In genomic region chr12:40926681-40927080, GRCm38 (mm10) we compare ENCODE assay signal across 25 mouse cellular contexts.
DNase-seq lines count a peak whose midpoint lies in the region; TF ChIP-seq lines count a peak whose summit lies in the region.
"Had no signal": no experiment of that assay in that cellular context is flagged by ENCODE, and none has a peak within 500 bp of the region (broad histone marks: within the 10 kb centered on the region; RNA-seq: fewer than 3 reads in every experiment).

No protein-coding gene starts in this region.

- no peak overlapping the region for H3K4me3 ChIP-seq in cortical plate, adult 2 months (ENCODE audit: insufficient read depth, low read length)
- H3K4me3 ChIP-seq: forebrain, embryonic 10.5 days; forebrain, embryonic 13.5 days; gastrocnemius, adult 2 months; heart, embryonic 12.5 days; heart, embryonic 15.5 days; hindbrain, embryonic 10.5 days; hindbrain, embryonic 13.5 days; intestine, embryonic 15.5 days had no signal

- DNase-seq in frontal cortex, adult 2 months (ENCODE audit: extremely low spot score in 1 of 2, low spot score in 1 of 2), result peak; percentile 21 to 48
- no peak for DNase-seq in frontal cortex, postnatal 25 days (ENCODE audit: low spot score in 2 of 2)
- DNase-seq in left cerebral cortex, adult 9 months (ENCODE audit: low spot score in 2 of 2), result peak; percentile 8 to 10
- no peak for DNase-seq in left cerebral cortex, adult 18-20 months (ENCODE audit: low spot score in 2 of 2)
- DNase-seq in cerebellum, postnatal 36 days, result no peak
- DNase-seq: adrenal gland, postnatal 10 days; adrenal gland, postnatal 36 days; B cell, adult 2 months; cerebellum, adult 11 months; cerebellum, adult 2 months; cerebellum, adult 9-11 months; cerebellum, postnatal 25 days; gastrocnemius, adult 2 months; gastrocnemius, postnatal 14 days; heart, adult 18-20 months; heart, postnatal 10 days; heart, postnatal 36 days had no signal

- H3K27ac ChIP-seq in cortical plate, adult 2 months (ENCODE audit: insufficient read depth, low read length), result peak overlapping the region; percentile 53; the same call in 1 of the 2 replicates
- H3K27ac ChIP-seq: forebrain, embryonic 10.5 days; forebrain, embryonic 13.5 days; gastrocnemius, adult 2 months; heart, embryonic 15.5 days; hindbrain, embryonic 10.5 days; hindbrain, embryonic 13.5 days; intestine, embryonic 15.5 days had no signal

- peaks cover 3% of the 10 kb centered on the region; the same call in 1 of the 2 replicates for H3K4me1 ChIP-seq in cortical plate, adult 2 months (ENCODE audit: control insufficient read depth, insufficient read depth, low read length)
- H3K4me1 ChIP-seq: forebrain, embryonic 10.5 days; forebrain, embryonic 13.5 days; heart, embryonic 12.5 days; heart, embryonic 15.5 days; hindbrain, embryonic 10.5 days; hindbrain, embryonic 13.5 days; intestine, embryonic 15.5 days had no signal

- no peak for TF ChIP-seq POLR2A in cortical plate, adult 2 months (IDR thresholded peaks at IDR 0.05; ENCODE audit: extremely low read depth, insufficient read depth, low read length)

- no peak for TF ChIP-seq CTCF in cortical plate, adult 2 months (IDR thresholded peaks at IDR 0.05; ENCODE audit: extremely low read depth, insufficient read depth, low read length)

Comparison
In these comparisons a context has a peak if more than half of its experiments do, and no peak if none do; other contexts are left out.
1. DNase-seq: peak in frontal cortex, adult 2 months (2 of 2) and left cerebral cortex, adult 9 months (2 of 2); none in frontal cortex, postnatal 25 days (0 of 2), left cerebral cortex, adult 18-20 months (0 of 2) and cerebellum, postnatal 36 days (0 of 2).